Mouse (Mus musculus) megakaryocyte, embryonic 14.5 days (primary cell): ENCODE measurements around the gene Fxyd5.

Experiments
- FLI1 ChIP-seq: IDR thresholded peaks from 2 replicates; pipeline ENCODE4 v1.6.1; 2012; ENCODE audit warnings: low read length, inconsistent platforms, mixed read lengths
- GATA1 ChIP-seq: IDR thresholded peaks from 3 replicates; pipeline ENCODE4 v1.6.1; 2012; ENCODE audit warnings: mixed read lengths, low read length, inconsistent platforms, borderline replicate concordance

- no peak for TF ChIP-seq GATA1
- no peak for TF ChIP-seq FLI1
Observed at GRCm38 (mm10) chr7:31049135-31049845, 7.0 kb upstream of the Fxyd5 start.
